Mouse (Mus musculus): ENCODE measurements around the gene Mybph. TPM values are rescaled to one million over a fixed set of nuclear protein-coding genes. Genes with fewer than 3 reads are reported as not detected.
A peak's percentile ranks its signal among the peaks of the same experiment; 100 is the strongest.

Gene Mybph
- total RNA-seq (2015), result 0.09 and 0.16 TPM in 2 replicates
- total RNA-seq (2017), result not detected in 2 replicates

GRCm38 (mm10) chr1:134193126-134193525, at the start of gene Mybph:
Gene Mybph (plus strand): TSS chr1:134193448.
- ATAC-seq (ENCODE audit: poor library complexity, severe bottlenecking), result no peak

GRCm38 (mm10) chr1:134146066-134146465, 47.2 kb upstream of the Mybph start:
- ATAC-seq (ENCODE audit: poor library complexity, severe bottlenecking), result no peak

GRCm38 (mm10) chr1:134150076-134150475, 43.2 kb upstream of the Mybph start:
- ATAC-seq (ENCODE audit: poor library complexity, severe bottlenecking), result no peak

GRCm38 (mm10) chr1:134150745-134151144, 42.5 kb upstream of the Mybph start:
- no peak for ATAC-seq (ENCODE audit: poor library complexity, severe bottlenecking)

- peak; percentile 94 for ATAC-seq (ENCODE audit: poor library complexity, severe bottlenecking)
Observed at GRCm38 (mm10) chr1:134151655-134152412, 41.4 kb upstream of the Mybph start.

GRCm38 (mm10) chr1:134152626-134153590, 40.3 kb upstream of the Mybph start:
- ATAC-seq (ENCODE audit: poor library complexity, severe bottlenecking), result no peak

GRCm38 (mm10) chr1:134154121-134154520, 39.1 kb upstream of the Mybph start:
- no peak for ATAC-seq (ENCODE audit: poor library complexity, severe bottlenecking)

- no peak for ATAC-seq (ENCODE audit: poor library complexity, severe bottlenecking)
Observed at GRCm38 (mm10) chr1:134154655-134155054, 38.6 kb upstream of the Mybph start.

GRCm38 (mm10) chr1:134160404-134160803, 32.8 kb upstream of the Mybph start:
- no peak for ATAC-seq (ENCODE audit: poor library complexity, severe bottlenecking)

GRCm38 (mm10) chr1:134161399-134161798, 31.8 kb upstream of the Mybph start:
- ATAC-seq (ENCODE audit: poor library complexity, severe bottlenecking), result no peak

GRCm38 (mm10) chr1:134162510-134163225, 30.6 kb upstream of the Mybph start:
- ATAC-seq (ENCODE audit: poor library complexity, severe bottlenecking), result no peak

- no peak for ATAC-seq (ENCODE audit: poor library complexity, severe bottlenecking)
Observed at GRCm38 (mm10) chr1:134163476-134163875, 29.8 kb upstream of the Mybph start.

- no peak for ATAC-seq (ENCODE audit: poor library complexity, severe bottlenecking)
Observed at GRCm38 (mm10) chr1:134164454-134164853, 28.8 kb upstream of the Mybph start.

GRCm38 (mm10) chr1:134166547-134166946, 26.7 kb upstream of the Mybph start:
- ATAC-seq (ENCODE audit: poor library complexity, severe bottlenecking), result no peak

- ATAC-seq (ENCODE audit: poor library complexity, severe bottlenecking), result no peak
Observed at GRCm38 (mm10) chr1:134167416-134168305, 25.6 kb upstream of the Mybph start.

GRCm38 (mm10) chr1:134168567-134168966, 24.7 kb upstream of the Mybph start:
- no peak for ATAC-seq (ENCODE audit: poor library complexity, severe bottlenecking)

GRCm38 (mm10) chr1:134168985-134169697, 24.1 kb upstream of the Mybph start:
- ATAC-seq (ENCODE audit: poor library complexity, severe bottlenecking), result no peak

GRCm38 (mm10) chr1:134173081-134173480, 20.2 kb upstream of the Mybph start:
- no peak for ATAC-seq (ENCODE audit: poor library complexity, severe bottlenecking)

GRCm38 (mm10) chr1:134177976-134178375, 15.3 kb upstream of the Mybph start:
- no peak for ATAC-seq (ENCODE audit: poor library complexity, severe bottlenecking)

Measured in megakaryocyte, adult 5-6 weeks (primary cell).